Mouse (Mus musculus) liver, embryonic 16.5 days (tissue): Measurements from ENCODE around the gene Thsd4. TPM values are rescaled to one million over a fixed set of nuclear protein-coding genes. Genes with fewer than 3 reads are reported as not detected.
"Not testable (repeated sequence)": the region's sequence is repeated elsewhere in the genome, so short reads cannot be mapped to it uniquely, and the experiment has no call there.

Source experiments
- ATAC-seq: fragments of 200-750 bp; cut with Nextera tagmentation; 2 replicates; pipeline ENCODE4 v1.8.0; 2017; ENCODE audit warnings: low read depth, mild to moderate bottlenecking, moderate number of reproducible peaks, moderate library complexity
- H3K27ac ChIP-seq: fragments of 300-500 bp; sonication (generic); 2 replicates; pipeline ENCODE4 v1.5.1; 2014; ENCODE audit warnings: mild to moderate bottlenecking, low read length
- H3K27me3 ChIP-seq: fragments of 300-500 bp; sonication (generic); 2 replicates; pipeline ENCODE4 v1.6.1; 2014; ENCODE audit warnings: low read depth, low read length, mixed read lengths; ENCODE audit not compliant: control insufficient read depth, insufficient read depth
- H3K36me3 ChIP-seq: fragments of 300-500 bp; sonication (generic); 2 replicates; pipeline ENCODE4 v1.6.1; 2014; ENCODE audit warnings: mild to moderate bottlenecking; ENCODE audit not compliant: control insufficient read depth, insufficient read depth
- H3K4me1 ChIP-seq: fragments of 300-500 bp; sonication (generic); 2 replicates; pipeline ENCODE4 v1.6.1; 2014; ENCODE audit warnings: low read depth, low read length, mixed read lengths; ENCODE audit not compliant: control insufficient read depth
- H3K4me2 ChIP-seq: fragments of 300-500 bp; sonication (generic); 2 replicates; pipeline ENCODE4 v1.6.1; 2014; ENCODE audit warnings: low read depth, low read length, mixed read lengths
- H3K4me3 ChIP-seq: fragments of 300-500 bp; sonication (generic); 2 replicates; pipeline ENCODE4 v1.5.1; 2014; ENCODE audit warnings: low read depth, mild to moderate bottlenecking, low read length
- H3K9ac ChIP-seq: fragments of 300-500 bp; sonication (generic); 2 replicates; pipeline ENCODE4 v1.6.1; 2014; ENCODE audit warnings: low read depth, low read length
- H3K9me3 ChIP-seq: fragments of 300-500 bp; sonication (generic); replicated peaks from 2 replicates; pipeline ENCODE4 v1.6.1; 2016; ENCODE audit warnings: low read length; ENCODE audit not compliant: control insufficient read depth
- WGBS: fragments of 180-500 bp; shearing (Covaris S2); extraction: QIAGEN DNeasy Blood & Tissue Kit; methylation state at CpG from one replicate; pipeline ENCODE4 v1.1.7; 2014; ENCODE audit not compliant: insufficient replicate concordance; 5-methylcytosine and 5-hydroxymethylcytosine counted together
- polyA plus RNA-seq: library from polyadenylated mRNA; unstranded; fragments of >200 nt; fragmentation: Nextera tagmentation; extraction: Ambion mirVana; gene quantifications from 2 replicates; pipeline ENCODE4 v1.2.1, GENCODE M21; 2015

Thsd4 gene
- polyA plus RNA-seq, 1 experiment from 2014 or later = 1.1 TPM

DNA sequence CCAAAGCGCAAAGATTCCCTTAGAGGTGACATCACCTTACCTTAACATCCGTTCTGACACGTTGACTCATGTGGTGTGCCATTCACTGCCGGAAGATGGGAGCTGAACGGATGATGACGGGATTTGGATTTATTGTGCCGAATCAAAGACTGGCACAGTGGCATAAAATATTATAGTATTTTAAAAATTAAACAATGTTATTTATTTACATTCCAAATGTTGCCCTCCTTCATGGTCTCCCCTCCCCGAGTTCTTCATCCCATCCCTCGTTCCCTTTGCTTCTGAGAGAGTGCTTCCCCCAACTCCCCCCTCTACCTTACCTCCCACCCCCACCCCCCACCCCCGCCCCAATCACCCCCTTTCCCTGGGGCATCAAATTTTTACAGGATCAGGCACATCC is 561.3 kb downstream of the Thsd4 start, which contains the start of gene Nr2e3:
Gene Nr2e3 (minus strand): TSS at position 101 of the 400 bp plus-strand sequence.
- Histone ChIP-seq H3K4me3 (no peak within 1 kb of the TSS), H3K9ac (no peak within 1 kb of the TSS)
- ATAC-seq = no peak

DNA sequence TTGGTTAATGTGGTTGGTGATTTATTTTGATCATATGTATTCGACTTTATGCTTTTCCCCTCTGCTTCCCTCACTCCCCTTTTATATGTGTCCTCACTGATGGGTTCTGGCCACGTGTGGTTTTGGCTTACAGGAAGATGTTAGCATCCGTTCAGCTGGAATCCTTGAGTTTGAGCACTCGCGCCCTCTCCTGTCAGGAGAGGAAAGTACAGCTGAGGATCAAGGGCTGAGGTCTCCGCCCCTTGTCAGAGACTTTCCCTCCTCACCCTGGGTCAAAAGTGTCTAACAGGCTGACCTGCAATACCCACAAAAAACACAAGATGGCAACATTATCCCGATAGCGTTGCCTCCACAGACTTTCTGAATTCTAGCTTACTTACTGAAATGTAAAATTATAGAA is 562.6 kb downstream of the Thsd4 start:
- H3K9ac ChIP-seq = no peak overlapping the region
- H3K9me3 ChIP-seq = no peaks in the 10 kb centered on the region
- no peak for ATAC-seq
- H3K4me3 ChIP-seq = no peak overlapping the region
- H3K27ac ChIP-seq = no peak overlapping the region
- no peaks in the 10 kb centered on the region for H3K27me3 ChIP-seq
- no peak overlapping the region for H3K4me2 ChIP-seq
- no peaks in the 10 kb centered on the region for H3K4me1 ChIP-seq
- WGBS = 2% methylated on average over 8 of the region's 8 CpGs
- no peaks in the 10 kb centered on the region for H3K36me3 ChIP-seq

More for the DNA sequence above, 561.3 kb downstream of the Thsd4 start, which contains the start of gene Nr2e3:
- no peak within 1 kb of the TSS for H3K27ac ChIP-seq
- 75% methylated on average over 10 of the region's 10 CpGs for WGBS
- H3K4me2 ChIP-seq = no peak within 1 kb of the TSS
- H3K9me3 ChIP-seq = no peaks in the 10 kb centered on the region
- no peaks in the 10 kb centered on the region for H3K4me1 ChIP-seq
- no peaks in the 10 kb centered on the region for H3K27me3 ChIP-seq
- no peaks in the 10 kb centered on the region for H3K36me3 ChIP-seq

DNA sequence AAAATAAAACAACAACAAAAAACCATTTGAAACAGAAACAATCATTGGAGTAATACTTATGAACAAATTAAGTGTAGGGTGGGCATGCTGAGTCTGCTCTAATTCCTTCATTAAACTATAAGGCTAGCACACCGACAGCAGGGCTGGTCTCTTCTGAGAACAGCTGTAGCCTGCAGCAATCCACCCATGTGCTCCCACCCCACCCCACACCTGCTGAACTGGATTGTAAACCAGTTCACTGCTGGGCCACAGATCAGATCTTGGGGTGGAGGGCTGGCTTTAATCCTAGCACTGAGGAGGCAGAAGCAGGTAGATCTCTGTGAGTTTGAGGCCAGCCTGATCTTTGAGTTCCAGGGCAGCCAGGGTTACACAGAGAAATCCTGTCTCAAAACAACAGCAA is 563.7 kb downstream of the Thsd4 start:
- not testable (repeated sequence) for H3K27me3 ChIP-seq, H3K4me3 ChIP-seq, H3K36me3 ChIP-seq, ATAC-seq, H3K4me1 ChIP-seq, H3K9ac ChIP-seq, H3K4me2 ChIP-seq, H3K27ac ChIP-seq, H3K9me3 ChIP-seq
- 77% methylated on average over 1 of the region's 1 CpGs for WGBS

- ATAC-seq = no peak
- no peak overlapping the region for H3K27ac ChIP-seq
- H3K4me1 ChIP-seq = no peaks in the 10 kb centered on the region
- 39% methylated on average over 6 of the region's 6 CpGs for WGBS
- no peaks in the 10 kb centered on the region for H3K36me3 ChIP-seq
- H3K9me3 ChIP-seq = no peaks in the 10 kb centered on the region
- H3K4me2 ChIP-seq = no peak overlapping the region
- no peaks in the 10 kb centered on the region for H3K27me3 ChIP-seq
- H3K4me3 ChIP-seq = no peak overlapping the region
- H3K9ac ChIP-seq = no peak overlapping the region
Measured at GRCm38 (mm10) chr9:59956496-59956895, 565.4 kb downstream of the Thsd4 start.

- H3K27ac ChIP-seq = no peak overlapping the region
- H3K27me3 ChIP-seq = no peaks in the 10 kb centered on the region; the same call in none of the 2 replicates
- no peak for ATAC-seq
- no peaks in the 10 kb centered on the region for H3K36me3 ChIP-seq
- 53% methylated on average over 6 of the region's 6 CpGs for WGBS
- H3K4me1 ChIP-seq = no peaks in the 10 kb centered on the region
- H3K4me3 ChIP-seq = no peak overlapping the region
- no peaks in the 10 kb centered on the region for H3K9me3 ChIP-seq
- H3K4me2 ChIP-seq = no peak overlapping the region
- no peak overlapping the region for H3K9ac ChIP-seq
Measured at GRCm38 (mm10) chr9:59955692-59956091, 566.2 kb downstream of the Thsd4 start.

GRCm38 (mm10) chr9:59955199-59955598 is 566.6 kb downstream of the Thsd4 start:
- H3K36me3 ChIP-seq = no peaks in the 10 kb centered on the region
- H3K27me3 ChIP-seq = peaks cover under 1% of the 10 kb centered on the region
- ATAC-seq = no peak
- no peaks in the 10 kb centered on the region for H3K4me1 ChIP-seq
- no peaks in the 10 kb centered on the region for H3K9me3 ChIP-seq
- WGBS = 54% methylated on average over 3 of the region's 3 CpGs
- H3K4me3 ChIP-seq = no peak overlapping the region
- no peak overlapping the region for H3K4me2 ChIP-seq
- no peak overlapping the region for H3K27ac ChIP-seq
- no peak overlapping the region for H3K9ac ChIP-seq

DNA sequence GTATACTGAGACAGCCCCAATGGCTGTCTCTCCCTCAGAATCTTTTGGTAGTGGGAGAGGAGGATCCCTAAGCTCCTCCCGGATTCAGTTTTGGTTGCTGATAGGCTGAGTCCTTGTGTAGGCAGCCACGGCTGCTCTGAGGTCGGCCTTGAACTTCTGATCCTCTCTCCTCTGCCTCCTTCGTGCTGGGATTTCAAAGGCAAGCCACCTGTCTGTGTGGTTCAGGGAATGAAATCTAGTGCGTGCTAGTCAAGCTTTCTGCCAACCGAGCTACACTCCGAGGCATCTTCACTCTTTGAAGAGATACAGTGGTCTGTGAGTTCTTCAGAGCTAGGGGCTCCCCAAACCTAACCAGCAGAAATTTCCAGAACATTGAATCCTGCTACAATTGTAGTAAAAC is 568.3 kb downstream of the Thsd4 start:
- no peak overlapping the region for H3K27ac ChIP-seq
- H3K27me3 ChIP-seq = peaks cover 3% of the 10 kb centered on the region
- H3K36me3 ChIP-seq = no peaks in the 10 kb centered on the region
- 62% methylated on average over 7 of the region's 7 CpGs for WGBS
- no peaks in the 10 kb centered on the region for H3K9me3 ChIP-seq
- H3K9ac ChIP-seq = no peak overlapping the region
- H3K4me3 ChIP-seq = no peak overlapping the region
- no peak for ATAC-seq
- no peak overlapping the region for H3K4me2 ChIP-seq
- no peaks in the 10 kb centered on the region for H3K4me1 ChIP-seq

DNA sequence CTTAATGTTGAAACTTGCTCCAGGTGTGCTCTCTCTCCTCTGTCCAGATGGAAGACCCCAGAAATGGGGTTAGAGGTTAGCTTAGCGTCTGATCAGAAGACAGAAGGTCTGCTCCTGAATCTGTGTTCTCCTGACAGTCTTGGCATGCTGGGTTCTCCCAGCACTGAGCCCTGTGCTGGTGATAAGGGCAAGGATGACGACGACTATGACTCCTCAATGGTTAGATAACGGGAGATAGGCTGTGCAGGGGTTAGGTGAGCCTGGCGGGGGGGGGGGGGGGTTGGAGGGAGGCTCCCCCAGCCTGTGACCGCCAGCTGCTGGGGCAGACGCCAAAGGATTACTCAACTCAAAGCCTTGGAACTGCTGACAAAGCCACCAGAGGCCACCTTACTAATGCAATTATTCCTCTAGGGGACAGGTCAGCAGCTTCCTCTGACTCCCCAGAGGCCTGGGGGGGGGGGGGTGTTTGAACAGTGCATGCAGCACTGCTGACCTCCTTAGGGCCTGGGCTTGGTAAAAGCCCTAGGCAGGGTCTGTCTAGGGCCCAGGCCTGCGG is 569.3 kb downstream of the Thsd4 start:
- no peak; the same call in 1 of the 2 replicates for ATAC-seq
- Histone ChIP-seq H3K9ac (no peak overlapping the region), H3K4me2 (no peak overlapping the region), H3K36me3 (no peaks in the 10 kb centered on the region), H3K9me3 (no peaks in the 10 kb centered on the region), H3K4me1 (no peaks in the 10 kb centered on the region), H3K27ac (no peak overlapping the region), H3K27me3 (peaks cover 6% of the 10 kb centered on the region), H3K4me3 (no peak overlapping the region)
- WGBS = 43% methylated on average over 8 of the region's 8 CpGs

- Histone ChIP-seq H3K27me3 (peaks cover 6% of the 10 kb centered on the region), H3K9me3 (no peaks in the 10 kb centered on the region), H3K4me2 (no peak overlapping the region), H3K4me1 (no peaks in the 10 kb centered on the region), H3K9ac (no peak overlapping the region), H3K36me3 (no peaks in the 10 kb centered on the region), H3K27ac (no peak overlapping the region), H3K4me3 (no peak overlapping the region)
- no peak for ATAC-seq
- WGBS = 61% methylated on average over 4 of the region's 4 CpGs
Measured at GRCm38 (mm10) chr9:59951943-59952342, 569.9 kb downstream of the Thsd4 start.
